ENCODE assay signal across 8 mouse cellular contexts in the genomic region with DNA sequence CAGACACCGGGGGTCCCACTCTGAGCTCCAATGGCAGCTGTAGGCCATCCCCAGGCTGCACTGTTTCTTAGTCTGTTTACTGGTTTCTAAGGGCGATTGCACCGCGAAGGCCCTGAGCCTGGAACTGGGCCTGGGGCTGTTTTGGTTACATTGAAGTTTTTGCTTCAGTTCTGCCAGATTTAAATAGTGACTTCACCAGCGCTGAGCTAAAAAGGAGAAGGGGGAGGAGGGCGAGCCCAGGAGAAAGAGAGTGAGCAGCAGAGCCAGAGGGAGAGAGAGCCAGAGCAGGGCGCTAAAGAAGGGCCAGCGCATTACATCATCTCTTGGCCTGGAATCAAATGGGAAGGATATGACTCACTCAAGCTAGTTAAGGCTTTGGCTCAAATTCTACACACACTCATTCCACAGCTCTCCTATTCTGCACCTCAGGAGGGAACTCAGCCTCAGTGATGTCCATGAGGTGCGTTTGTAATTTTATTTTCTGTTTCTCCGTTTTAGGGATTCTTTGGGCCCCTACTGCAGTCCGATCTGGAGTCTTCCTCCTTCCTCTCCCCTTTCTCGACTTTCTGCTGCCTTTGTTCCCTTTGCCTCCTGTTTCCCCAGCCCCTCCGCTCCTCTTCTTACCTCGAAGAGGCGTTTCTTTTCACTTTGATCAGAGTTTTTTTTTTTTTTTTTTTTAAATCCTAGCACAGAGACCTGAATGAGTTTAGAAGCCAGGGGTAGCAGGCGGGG.
DNase-seq lines count a peak whose midpoint lies in the region; ATAC-seq and TF ChIP-seq lines count a peak whose summit lies in the region.

No protein-coding gene starts in this region.

- no peaks in the 10 kb centered on the region for H3K27me3 ChIP-seq in CH12.LX (replicated peaks)
- no peaks in the 10 kb centered on the region for H3K27me3 ChIP-seq in forebrain, embryonic 16.5 days (replicated peaks; ENCODE audit: control insufficient read depth, insufficient read depth, low read length)
- peaks cover 6% of the 10 kb centered on the region; the same call in 1 of the 2 replicates for H3K27me3 ChIP-seq in liver, embryonic 15.5 days

- in situ Hi-C loops in CH12.LX (cut with MboI; ENCODE audit: low pct_ligation_motif_present, low pct_unique_long_range_greater_than_20kb, low sequenced_read_pairs) = no loop called here

- intact Hi-C loops in heart, postnatal 10 days (cut with DNase I) = loop anchor here (5.0 kb wide), 1 partner anchor 286 kb away; the partner anchor contains the start of gene Creb5

- peak overlapping the region; percentile 59; the same call in 1 of the 2 replicates for H3K4me2 ChIP-seq in CH12.LX (ENCODE audit: insufficient read depth, low read depth, poor library complexity, severe bottlenecking)
- peak overlapping the region; percentile 62 for H3K4me2 ChIP-seq in forebrain, embryonic 16.5 days (ENCODE audit: low read length)
- peak overlapping the region; percentile 41 for H3K4me2 ChIP-seq in liver, embryonic 15.5 days

- DNase-seq in CH12.LX (ENCODE audit: extremely low read depth) = peak; percentile 68
- DNase-seq in cerebellum, adult 18-20 months = peak; percentile 90 to 95
- DNase-seq in heart, postnatal 10 days = peak; percentile 96 to 97
- peak; percentile 43 for DNase-seq in large intestine, adult 2 months (ENCODE audit: low read depth, low spot score)
- peak; percentile 47 for DNase-seq in neural tube, embryonic 10.5 days (ENCODE audit: extremely low spot score, low spot score)
- peak; percentile 42 to 88 for DNase-seq in urinary bladder, adult 18-20 months (ENCODE audit: low spot score in 2 of 2)

- dilution Hi-C loops in CH12.LX (cut with MboI; ENCODE audit: extremely low pct_ligation_motif_present, extremely low pct_unique_long_range_greater_than_20kb, low sequenced_read_pairs) = no loop called here

- 2% methylated on average over 15 of the region's 16 CpGs for WGBS in forebrain, embryonic 16.5 days
- 7% methylated on average over 16 of the region's 16 CpGs for WGBS in large intestine, adult 2 months
- WGBS in liver, embryonic 15.5 days (ENCODE audit: insufficient replicate concordance) = 6% methylated on average over 15 of the region's 16 CpGs

- H3K36me3 ChIP-seq in CH12.LX (replicated peaks in 1 of 2; ENCODE audit: control insufficient read depth in 1 of 2, insufficient read depth in 1 of 2, low read length in 1 of 2) = no peaks in the 10 kb centered on the region
- no peaks in the 10 kb centered on the region for H3K36me3 ChIP-seq in forebrain, embryonic 16.5 days (ENCODE audit: control insufficient read depth, insufficient read depth)
- H3K36me3 ChIP-seq in liver, embryonic 15.5 days (replicated peaks) = no peaks in the 10 kb centered on the region

- no peaks in the 10 kb centered on the region for H3K9me3 ChIP-seq in CH12.LX (replicated peaks; ENCODE audit: low read length)
- no peaks in the 10 kb centered on the region for H3K9me3 ChIP-seq in forebrain, embryonic 16.5 days (ENCODE audit: control insufficient read depth, low read length)
- H3K9me3 ChIP-seq in liver, embryonic 15.5 days (replicated peaks) = no peaks in the 10 kb centered on the region

- ATAC-seq in forebrain, embryonic 16.5 days = peak; percentile 91
- ATAC-seq in liver, embryonic 15.5 days (ENCODE audit: insufficient read depth) = no peak

- 0 out of 2 replicates have a peak, but pooled peaks cover 3% of the 10 kb centered on the region for H3K79me2 ChIP-seq in CH12.LX (replicated peaks; ENCODE audit: control insufficient read depth, extremely low read depth, insufficient read depth, poor library complexity, severe bottlenecking)

- peak; percentile 68; the same call in 1 of the 2 replicates for TF ChIP-seq EP300 in CH12.LX (IDR thresholded peaks at IDR 0.05; ENCODE audit: low read length)

- peaks cover 10 to 28% of the 10 kb centered on the region in 2 experiments; a peak in 3 of 4 replicates for H3K4me1 ChIP-seq in CH12.LX (ENCODE audit: control insufficient read depth in 1 of 2, insufficient read depth in 2 of 2)
- H3K4me1 ChIP-seq in forebrain, embryonic 16.5 days (replicated peaks; ENCODE audit: control insufficient read depth, insufficient read depth, low read length) = peaks cover 35% of the 10 kb centered on the region
- H3K4me1 ChIP-seq in liver, embryonic 15.5 days (replicated peaks) = peaks cover 6% of the 10 kb centered on the region; the same call in 1 of the 2 replicates

- peak overlapping the region; percentile 41 for H3K27ac ChIP-seq in CH12.LX (ENCODE audit: insufficient read depth, low read depth)
- H3K27ac ChIP-seq in forebrain, embryonic 16.5 days (ENCODE audit: low read length) = peak overlapping the region; percentile 68
- H3K27ac ChIP-seq in liver, embryonic 15.5 days (replicated peaks) = no peak overlapping the region

- peak; percentile 42 for TF ChIP-seq POLR2A in CH12.LX (IDR thresholded peaks at IDR 0.05; ENCODE audit: low read depth, low read length)

- peak overlapping the region; percentile 68 for H3K9ac ChIP-seq in CH12.LX (ENCODE audit: insufficient read depth, low read depth)
- H3K9ac ChIP-seq in forebrain, embryonic 16.5 days (replicated peaks; ENCODE audit: low read depth, low read length) = peak overlapping the region; percentile 35
- H3K9ac ChIP-seq in liver, embryonic 15.5 days = no peak overlapping the region

- no peak; the same call in 1 of the 2 replicates for TF ChIP-seq RAD21 in CH12.LX (IDR thresholded peaks at IDR 0.05; ENCODE audit: low read depth, low read length)

- peak overlapping the region; percentile 8 to 63 (median 48) for H3K4me3 ChIP-seq in CH12.LX (replicated peaks in 1 of 3; ENCODE audit: low read depth in 2 of 3, low read length in 2 of 3, poor library complexity in 1 of 3)
- H3K4me3 ChIP-seq in forebrain, embryonic 16.5 days (replicated peaks; ENCODE audit: low read length) = peak overlapping the region; percentile 40
- H3K4me3 ChIP-seq in liver, embryonic 15.5 days (replicated peaks) = no peak overlapping the region

- TF ChIP-seq CTCF in CH12.LX (conservative IDR thresholded peaks at IDR 0.05 in 1 of 2, IDR thresholded peaks at IDR 0.05 in 1 of 2; ENCODE audit: low read depth in 2 of 2, low read length in 2 of 2) = no peak

TF ChIP-seq in CH12.LX, 34 proteins besides CTCF, POLR2A, EP300 and RAD21:
- TF ChIP-seq NELFE (IDR thresholded peaks at IDR 0.05; ENCODE audit: low read depth, low read length) (0 out of 2 replicates have a peak, but pooled peaks have one; percentile 38), PAX5 (IDR thresholded peaks at IDR 0.05; ENCODE audit: low read length) (no peak), USF1 (IDR thresholded peaks at IDR 0.05; ENCODE audit: low read depth, low read length) (no peak), RCOR1 (conservative IDR thresholded peaks at IDR 0.05; ENCODE audit: low read depth, low read length) (no peak), UBTF (IDR thresholded peaks at IDR 0.05; ENCODE audit: low read depth, low read length) (no peak), SIN3A (IDR thresholded peaks at IDR 0.05; ENCODE audit: low read length) (0 out of 2 replicates have a peak, but pooled peaks have one; percentile 46), GABPA (IDR thresholded peaks at IDR 0.05; ENCODE audit: insufficient replicate concordance, low read depth, low read length) (no peak), JUND (conservative IDR thresholded peaks at IDR 0.05; ENCODE audit: low read depth, low read length) (peak; percentile 84), KAT2A (IDR thresholded peaks at IDR 0.05; ENCODE audit: insufficient replicate concordance, low read length) (no peak), MAX (IDR thresholded peaks at IDR 0.05; ENCODE audit: low read length) (no peak; the same call in 1 of the 2 replicates), MYC (IDR thresholded peaks at IDR 0.05; ENCODE audit: low read depth, low read length) (no peak), CHD1 (IDR thresholded peaks at IDR 0.05; ENCODE audit: low read depth, low read length) (no peak), ZC3H11A (IDR thresholded peaks at IDR 0.05; ENCODE audit: low read depth, low read length) (no peak), HCFC1 (IDR thresholded peaks at IDR 0.05; ENCODE audit: low read depth, low read length) (no peak), ZMIZ1 (IDR thresholded peaks at IDR 0.05; ENCODE audit: low read depth, low read length) (no peak), MXI1 (IDR thresholded peaks at IDR 0.05; ENCODE audit: low read depth, low read length) (0 out of 2 replicates have a peak, but pooled peaks have one; percentile 32), SMC3 (IDR thresholded peaks at IDR 0.05; ENCODE audit: low read depth, low read length) (peak; percentile 3; the same call in 1 of the 2 replicates), ETS1 (conservative IDR thresholded peaks at IDR 0.05; ENCODE audit: low read depth, low read length) (peak; percentile 84), NRF1 (IDR thresholded peaks at IDR 0.05; ENCODE audit: low read depth, low read length) (no peak), TCF12 (IDR thresholded peaks at IDR 0.05; ENCODE audit: low read depth, low read length) (no peak; the same call in 1 of the 2 replicates), MAFK (IDR thresholded peaks at IDR 0.05; ENCODE audit: insufficient replicate concordance, low read length) (no peak), USF2 (conservative IDR thresholded peaks at IDR 0.05; ENCODE audit: low read depth, low read length) (no peak), ZNF384 (IDR thresholded peaks at IDR 0.05; ENCODE audit: low read depth, low read length) (peak; percentile 54; the same call in 1 of the 2 replicates), JUN (IDR thresholded peaks at IDR 0.05; ENCODE audit: insufficient read depth, low read depth, low read length) (peak; percentile 83), TBP (conservative IDR thresholded peaks at IDR 0.05; ENCODE audit: low read depth, low read length) (0 out of 2 replicates have a peak, but pooled peaks have one; percentile 53), ELF1 (IDR thresholded peaks at IDR 0.05; ENCODE audit: low read depth, low read length) (no peak), E2F4 (IDR thresholded peaks at IDR 0.05; ENCODE audit: insufficient replicate concordance, low read depth, low read length) (no peak), MEF2A (IDR thresholded peaks at IDR 0.05; ENCODE audit: borderline replicate concordance, low read depth, low read length) (peak; percentile 92), ZKSCAN1 (IDR thresholded peaks at IDR 0.05; ENCODE audit: borderline replicate concordance, low read depth, low read length) (no peak), CHD2 (IDR thresholded peaks at IDR 0.05; ENCODE audit: low read length) (no peak), BHLHE40 (IDR thresholded peaks at IDR 0.05; ENCODE audit: low read depth, low read length) (0 out of 2 replicates have a peak, but pooled peaks have one; percentile 23), IRF4 (IDR thresholded peaks at IDR 0.05; ENCODE audit: low read depth, low read length) (peak; percentile 59), MAZ (IDR thresholded peaks at IDR 0.05; ENCODE audit: low read depth, low read length) (no peak), POLR2AphosphoS2 (IDR thresholded peaks at IDR 0.05; ENCODE audit: low read depth, low read length) (no peak)

Comparison
In these comparisons a context has a peak if more than half of its experiments do, and no peak if none do; other contexts are left out.
1. DNase-seq: peak in every context shown above with its lines; median percentile 96 in heart, postnatal 10 days; 92 in cerebellum, adult 18-20 months; 68 in CH12.LX; 65 in urinary bladder, adult 18-20 months; 47 in neural tube, embryonic 10.5 days; 43 in large intestine, adult 2 months.